Mouse (Mus musculus) cerebellum, adult 2 months (tissue): ENCODE data around the gene Il20rb. TPM values are rescaled to one million over a fixed set of nuclear protein-coding genes. Genes with fewer than 3 reads are reported as not detected.
A peak's percentile ranks its signal among the peaks of the same experiment; 100 is the strongest.

ENCODE experiments used
- DNase-seq, 2 experiments: peaks; one replicate each; pipeline ENCODE4 v3.0.0; 2021
- H3K27ac ChIP-seq: fragments of 200-500 bp; 2 replicates; pipeline ENCODE4 v1.5.1; 2012; ENCODE audit warnings: low read length, control low read depth, inconsistent platforms; ENCODE audit not compliant: insufficient read depth
- H3K27me3 ChIP-seq: fragments of 200-500 bp; 2 replicates; pipeline ENCODE4 v1.6.1; 2012; ENCODE audit warnings: inconsistent platforms, mild to moderate bottlenecking, low read length, moderate library complexity; ENCODE audit not compliant: control insufficient read depth, insufficient read depth
- H3K4me1 ChIP-seq: fragments of 200-500 bp; 2 replicates; pipeline ENCODE4 v1.6.1; 2011; ENCODE audit warnings: low read length; ENCODE audit not compliant: control insufficient read depth, insufficient read depth
- H3K4me3 ChIP-seq: fragments of 200-500 bp; replicated peaks from 2 replicates; pipeline ENCODE3; 2011; ENCODE audit warnings: mild to moderate bottlenecking, low read depth, low read length, control low read depth; ENCODE audit not compliant: insufficient read depth
- CTCF ChIP-seq: fragments of 200-500 bp; IDR thresholded peaks from 2 replicates; pipeline ENCODE4 v1.5.1; 2011; ENCODE audit warnings: low read depth, mild to moderate bottlenecking, control low read depth, low read length, moderate library complexity, borderline replicate concordance; ENCODE audit not compliant: insufficient read depth
- POLR2A ChIP-seq: fragments of 200-500 bp; IDR thresholded peaks from 2 replicates; pipeline ENCODE4 v1.6.1; 2011; ENCODE audit warnings: low read length, control low read depth, borderline replicate concordance; ENCODE audit not compliant: insufficient read depth
- WGBS: fragments of 180-500 bp; shearing (Covaris S2); methylation state at CpG from one replicate; pipeline ENCODE4 v1.1.7; 2018; 5-methylcytosine and 5-hydroxymethylcytosine counted together
- polyA plus RNA-seq: library from polyadenylated mRNA; depleted of rRNA; stranded (reverse); fragments of >200 nt; gene quantifications from 2 replicates; pipeline ENCODE4 v1.2.3, GENCODE M21; 2012

Il20rb gene
- polyA plus RNA-seq, 1 experiment = 76.5 TPM

- 96% methylated on average over 3 of the region's 3 CpGs for WGBS
- H3K4me1 ChIP-seq = no peaks in the 10 kb centered on the region
- peak in 1 of 2 experiments; percentile 38 for DNase-seq
- H3K4me3 ChIP-seq = no peak overlapping the region
- TF ChIP-seq CTCF (peak; percentile 44), POLR2A (no peak)
- no peak overlapping the region for H3K27ac ChIP-seq
- H3K27me3 ChIP-seq = no peaks in the 10 kb centered on the region
Measured at GRCm38 (mm10) chr9:100520012-100520411, 33.4 kb upstream of the Il20rb start.

- TF ChIP-seq POLR2A = no peak
- no peak for TF ChIP-seq CTCF
- H3K4me1 ChIP-seq = no peaks in the 10 kb centered on the region; the same call in 1 of the 2 replicates
- H3K27me3 ChIP-seq = no peaks in the 10 kb centered on the region; the same call in 1 of the 2 replicates
- H3K27ac ChIP-seq = no peak overlapping the region
- WGBS = 85% methylated on average over 2 of the region's 2 CpGs
- H3K4me3 ChIP-seq = no peak overlapping the region
- DNase-seq = no peak
Measured at GRCm38 (mm10) chr9:100507581-100507980, 21.0 kb upstream of the Il20rb start.

GRCm38 (mm10) chr9:100506652-100507051, 20.1 kb upstream of the Il20rb start:
- Histone ChIP-seq H3K4me3 (no peak overlapping the region), H3K4me1 (no peaks in the 10 kb centered on the region; the same call in 1 of the 2 replicates), H3K27ac (no peak overlapping the region), H3K27me3 (no peaks in the 10 kb centered on the region; the same call in 1 of the 2 replicates)
- TF ChIP-seq CTCF (no peak), POLR2A (no peak)
- WGBS = 48% methylated on average over 2 of the region's 2 CpGs
- no peak for DNase-seq

GRCm38 (mm10) chr9:100505498-100505897, 18.9 kb upstream of the Il20rb start:
- TF ChIP-seq CTCF (no peak), POLR2A (no peak)
- no peak overlapping the region for H3K4me3 ChIP-seq
- WGBS = 6% methylated on average over 4 of the region's 4 CpGs
- H3K27ac ChIP-seq = peak overlapping the region; percentile 52
- no peaks in the 10 kb centered on the region; the same call in 1 of the 2 replicates for H3K27me3 ChIP-seq
- DNase-seq = peak; percentile 38 to 61
- no peaks in the 10 kb centered on the region; the same call in 1 of the 2 replicates for H3K4me1 ChIP-seq

GRCm38 (mm10) chr9:100493611-100494261, 7.1 kb upstream of the Il20rb start:
- no peak overlapping the region for H3K4me3 ChIP-seq
- 81% methylated on average over 5 of the region's 5 CpGs for WGBS
- DNase-seq = no peak
- TF ChIP-seq CTCF (peak; percentile 39; the same call in 1 of the 2 replicates), POLR2A (no peak)
- no peaks in the 10 kb centered on the region; the same call in 1 of the 2 replicates for H3K4me1 ChIP-seq
- no peak overlapping the region for H3K27ac ChIP-seq
- no peaks in the 10 kb centered on the region for H3K27me3 ChIP-seq

- no peak for TF ChIP-seq POLR2A
- no peak for TF ChIP-seq CTCF
- H3K4me3 ChIP-seq = no peak overlapping the region
- no peak overlapping the region for H3K27ac ChIP-seq
- H3K27me3 ChIP-seq = no peaks in the 10 kb centered on the region
- WGBS = 88% methylated on average over 1 of the region's 1 CpGs
- no peak for DNase-seq
- peaks cover 2% of the 10 kb centered on the region for H3K4me1 ChIP-seq
Measured at GRCm38 (mm10) chr9:100491424-100491823, 4.8 kb upstream of the Il20rb start.

GRCm38 (mm10) chr9:100488969-100489368, 2.4 kb upstream of the Il20rb start:
- Histone ChIP-seq H3K27ac (no peak overlapping the region), H3K4me3 (no peak overlapping the region), H3K4me1 (peaks cover 2% of the 10 kb centered on the region), H3K27me3 (no peaks in the 10 kb centered on the region)
- no peak for TF ChIP-seq POLR2A
- no peak for TF ChIP-seq CTCF
- no peak for DNase-seq
- 97% methylated on average over 6 of the region's 6 CpGs for WGBS

GRCm38 (mm10) chr9:100488056-100488713, 1.6 kb upstream of the Il20rb start:
- H3K4me3 ChIP-seq = no peak overlapping the region
- H3K4me1 ChIP-seq = peaks cover 2% of the 10 kb centered on the region
- H3K27ac ChIP-seq = no peak overlapping the region
- TF ChIP-seq CTCF = no peak
- no peaks in the 10 kb centered on the region for H3K27me3 ChIP-seq
- WGBS = 78% methylated on average over 7 of the region's 7 CpGs
- no peak for DNase-seq
